ENCODE assay signal across 26 mouse cellular contexts in the genomic region with DNA sequence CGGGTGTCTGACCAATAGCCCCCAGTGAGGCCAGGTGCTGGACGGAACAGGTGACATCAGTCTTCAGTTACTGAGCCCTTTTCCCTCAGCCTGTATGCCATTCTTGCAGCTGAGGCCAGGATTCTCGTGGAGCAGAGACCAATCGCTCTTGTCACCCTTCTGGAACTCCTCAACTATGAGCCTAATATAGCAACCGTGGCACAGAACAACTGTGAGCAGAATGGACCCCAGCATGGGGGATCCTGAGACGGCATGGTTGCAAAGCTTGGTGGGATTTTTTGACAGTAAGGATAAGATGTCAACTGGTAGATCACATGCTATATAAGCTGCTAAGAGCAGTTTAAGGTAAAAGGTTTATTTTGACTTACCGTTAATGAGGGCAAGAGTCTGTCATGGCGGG.
"Had no signal": no experiment of that assay in that cellular context is flagged by ENCODE, and none has a peak within 500 bp of the region (broad histone marks: within the 10 kb centered on the region; RNA-seq: fewer than 3 reads in every experiment).

No protein-coding gene starts in this region.

- H3K9me3 ChIP-seq: embryonic facial prominence, embryonic 10.5 days; embryonic facial prominence, embryonic 12.5 days; embryonic facial prominence, embryonic 13.5 days; embryonic facial prominence, embryonic 15.5 days; forebrain, embryonic 10.5 days; forebrain, embryonic 12.5 days; forebrain, embryonic 13.5 days; forebrain, embryonic 15.5 days; heart, embryonic 10.5 days had no signal

- ATAC-seq: forebrain, embryonic 13.5 days; forebrain, embryonic 14.5 days; forebrain, embryonic 15.5 days; forebrain, embryonic 16.5 days; forebrain, postnatal 0 days had no signal

- H3K9ac ChIP-seq: embryonic facial prominence, embryonic 12.5 days; embryonic facial prominence, embryonic 13.5 days; embryonic facial prominence, embryonic 15.5 days; forebrain, embryonic 12.5 days; forebrain, embryonic 13.5 days; forebrain, embryonic 15.5 days; forebrain, postnatal 0 days had no signal

- H3K4me1 ChIP-seq: embryonic facial prominence, embryonic 10.5 days; embryonic facial prominence, embryonic 13.5 days; embryonic facial prominence, embryonic 15.5 days had no signal

- H3K27ac ChIP-seq: embryonic facial prominence, embryonic 10.5 days; embryonic facial prominence, embryonic 12.5 days; embryonic facial prominence, embryonic 13.5 days; embryonic facial prominence, embryonic 15.5 days; forebrain, embryonic 10.5 days; forebrain, embryonic 12.5 days; forebrain, embryonic 13.5 days; forebrain, embryonic 15.5 days; gastrocnemius, adult 2 months; heart, adult 2 months; heart, embryonic 10.5 days had no signal

- H3K36me3 ChIP-seq: embryonic facial prominence, embryonic 10.5 days; embryonic facial prominence, embryonic 12.5 days; embryonic facial prominence, embryonic 13.5 days; embryonic facial prominence, embryonic 15.5 days; forebrain, embryonic 10.5 days; forebrain, embryonic 12.5 days; forebrain, embryonic 15.5 days; heart, embryonic 10.5 days had no signal

- H3K27me3 ChIP-seq: embryonic facial prominence, embryonic 12.5 days; embryonic facial prominence, embryonic 13.5 days; embryonic facial prominence, embryonic 15.5 days; forebrain, embryonic 12.5 days; forebrain, embryonic 13.5 days; forebrain, embryonic 15.5 days had no signal

- H3K4me2 ChIP-seq: embryonic facial prominence, embryonic 12.5 days; embryonic facial prominence, embryonic 13.5 days; embryonic facial prominence, embryonic 15.5 days; forebrain, embryonic 12.5 days; forebrain, embryonic 13.5 days; forebrain, embryonic 15.5 days had no signal

- DNase-seq: cerebellum, adult 8-10 months; cerebellum, adult 9-10 months; cerebellum, adult 9-11 months; cerebellum, postnatal 36 days; embryo, embryonic 11 days; forebrain, postnatal 0 days; gastrocnemius, adult 2 months; gastrocnemius, postnatal 10 days; gastrocnemius, postnatal 14 days; gastrocnemius, postnatal 25 days; gastrocnemius, postnatal 36 days; heart, adult 11 months; heart, adult 18-20 months; heart, adult 2 months had no signal

- H3K4me3 ChIP-seq: embryonic facial prominence, embryonic 10.5 days; embryonic facial prominence, embryonic 12.5 days; embryonic facial prominence, embryonic 13.5 days; embryonic facial prominence, embryonic 15.5 days; erythroblast, embryonic 14.5 days; forebrain, embryonic 10.5 days; forebrain, embryonic 12.5 days; forebrain, embryonic 13.5 days; forebrain, embryonic 15.5 days; gastrocnemius, adult 2 months; heart, adult 2 months; heart, embryonic 10.5 days had no signal
